In the genomic region with DNA sequence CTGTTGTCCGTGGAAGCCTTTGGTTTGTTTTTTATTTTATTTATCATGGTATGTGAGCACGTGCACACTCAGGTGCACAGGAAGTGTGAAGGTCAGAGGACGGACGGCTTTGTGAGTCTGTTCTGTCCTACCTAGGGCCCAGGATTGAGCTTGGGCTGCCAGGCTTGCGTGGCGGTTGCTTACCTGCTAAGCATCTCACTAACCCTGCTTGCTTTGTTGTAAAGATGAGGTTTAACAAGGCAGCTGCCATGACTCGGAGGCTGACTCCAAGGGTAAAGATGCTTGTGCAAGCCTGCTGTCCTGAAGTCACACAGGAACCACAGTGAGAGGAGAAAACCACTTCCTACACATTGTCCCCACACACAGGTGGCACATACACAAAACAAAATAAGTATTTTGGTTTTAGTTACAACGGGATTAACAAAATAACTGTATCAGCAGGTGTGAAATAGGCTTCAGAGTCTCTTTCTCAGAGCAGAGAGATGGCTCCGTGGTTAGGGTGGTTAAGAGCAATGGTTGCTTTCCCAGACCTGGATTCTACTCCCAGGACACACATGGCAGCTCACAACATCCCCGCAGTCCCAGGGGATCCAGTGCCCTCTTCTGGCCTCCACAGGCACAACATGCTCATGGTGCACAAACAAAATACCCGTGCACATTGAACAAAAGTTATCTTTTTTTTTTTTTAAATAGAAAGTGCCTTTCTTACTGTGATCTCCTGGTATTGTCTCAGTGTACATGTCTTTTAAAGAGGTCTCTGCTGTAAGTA, we compare ENCODE assay signal across 13 mouse cellular contexts. TPM values are rescaled to one million over a fixed set of nuclear protein-coding genes. Genes with fewer than 3 reads are reported as not detected.
DNase-seq lines count a peak whose midpoint lies in the region; ATAC-seq and TF ChIP-seq lines count a peak whose summit lies in the region.
"Had no signal": no experiment of that assay in that cellular context is flagged by ENCODE, and none has a peak within 500 bp of the region (broad histone marks: within the 10 kb centered on the region; RNA-seq: fewer than 3 reads in every experiment).

No protein-coding gene starts in this region.

- intact Hi-C loops in heart, adult 2 months (cut with DNase I), result no loop called here
- intact Hi-C loops in heart, postnatal 14 days (cut with DNase I), result no loop called here

- no peak overlapping the region for H3K4me2 ChIP-seq in lung, embryonic 14.5 days

- no peak overlapping the region for H3K4me3 ChIP-seq in heart, adult 2 months
- H3K4me3 ChIP-seq in lung, embryonic 14.5 days (ENCODE audit: low read depth, low read length), result no peak overlapping the region
- H3K4me3 ChIP-seq: hindbrain, embryonic 10.5 days had no signal

- H3K79me2 ChIP-seq in heart, adult 2 months (replicated peaks; ENCODE audit: control insufficient read depth, insufficient read depth, low read length), result no peaks in the 10 kb centered on the region

- H3K4me1 ChIP-seq in heart, adult 2 months (ENCODE audit: control insufficient read depth, insufficient read depth, low read length), result no peaks in the 10 kb centered on the region
- H3K4me1 ChIP-seq in lung, embryonic 14.5 days (ENCODE audit: insufficient read depth), result no peaks in the 10 kb centered on the region
- H3K4me1 ChIP-seq: hindbrain, embryonic 10.5 days had no signal

- ATAC-seq in lung, embryonic 14.5 days (ENCODE audit: insufficient read depth), result no peak
- ATAC-seq in frontal cortex, adult (ENCODE audit: low TSS enrichment), result no peak
- no peak for ATAC-seq in erythroblast, adult 5-6 weeks (replicated peaks; ENCODE audit: low FRiP score, poor library complexity, severe bottlenecking)

- WGBS in heart, adult 2 months, result 96% methylated on average over 11 of the region's 11 CpGs
- WGBS in lung, embryonic 14.5 days, result 92% methylated on average over 11 of the region's 11 CpGs

- TF ChIP-seq POLR2A in heart, adult 2 months (IDR thresholded peaks at IDR 0.05; ENCODE audit: insufficient read depth, low read depth, low read length), result no peak

- TF ChIP-seq CTCF in heart, adult 2 months (IDR thresholded peaks at IDR 0.05), result peak; percentile 5; the same call in 1 of the 2 replicates
- peak; percentile 31; the same call in 1 of the 2 replicates for TF ChIP-seq CTCF in lung, embryonic 14.5 days (IDR thresholded peaks at IDR 0.05; ENCODE audit: low read depth)

- H3K27me3 ChIP-seq in heart, adult 2 months (ENCODE audit: control insufficient read depth, insufficient read depth, low read length), result no peaks in the 10 kb centered on the region
- H3K27me3 ChIP-seq in lung, embryonic 14.5 days (ENCODE audit: insufficient read depth, low read length), result no peaks in the 10 kb centered on the region

- no peaks in the 10 kb centered on the region for H3K9me3 ChIP-seq in lung, embryonic 14.5 days (ENCODE audit: low read depth, low read length)

- no peak for TF ChIP-seq EP300 in heart, adult 2 months (IDR thresholded peaks at IDR 0.05; ENCODE audit: insufficient read depth, low read depth, low read length)

- no peak overlapping the region for H3K9ac ChIP-seq in heart, adult 2 months (ENCODE audit: low read depth, low read length)
- no peak overlapping the region for H3K9ac ChIP-seq in lung, embryonic 14.5 days

- H3K27ac ChIP-seq in heart, adult 2 months, result no peak overlapping the region
- no peak overlapping the region for H3K27ac ChIP-seq in lung, embryonic 14.5 days (ENCODE audit: low read depth)
- H3K27ac ChIP-seq: hindbrain, embryonic 10.5 days had no signal

- no peaks in the 10 kb centered on the region for H3K36me3 ChIP-seq in heart, adult 2 months (ENCODE audit: control insufficient read depth, insufficient read depth, low read length)
- peaks cover 83% of the 10 kb centered on the region for H3K36me3 ChIP-seq in lung, embryonic 14.5 days (ENCODE audit: insufficient read depth)

- no peak for DNase-seq in heart, adult 2 months
- DNase-seq in heart, postnatal 14 days, result no peak
- DNase-seq in lung, embryonic 14.5 days, result no peak
- DNase-seq in lung, postnatal 10 days, result no peak
- DNase-seq in ZHBTc4 (ENCODE audit: low read depth, low spot score), result peak; percentile 60
- DNase-seq in thymus, postnatal 36 days, result peak; percentile 38 to 56
- DNase-seq: B cell, adult 2 months; cerebellum, postnatal 25 days; left cerebral cortex, postnatal 4 days; midbrain, embryonic 14.5 days had no signal

RNA-seq across cellular contexts. Expression of a gene that starts 21.9 kb away (rescaled TPM):
- total RNA-seq in heart, adult 2 months (2021), result 10 to 100 TPM; 18.3 to 20.4 TPM
- 22.1 and 22.6 TPM in 2 replicates for polyA plus RNA-seq in heart, adult 2 months (2012; rRNA removed)
- total RNA-seq in heart, postnatal 14 days (2021), result 10 to 100 TPM; 15.5 to 16.6 TPM
- 7.7 TPM in 2 replicates for polyA plus RNA-seq in lung, embryonic 14.5 days (2014; fragmentation: Nextera tagmentation; extraction: Ambion mirVana)
- 0.96 and 1.0 TPM in 2 replicates for total RNA-seq in erythroblast, adult 5-6 weeks (2015; ENCODE audit: low replicate concordance)
- total RNA-seq in erythroblast, adult 5-6 weeks (2017; ENCODE audit: low replicate concordance), result 2.8 and 3.1 TPM in 2 replicates

RNA-seq across cellular contexts. Expression of a gene that starts 44.7 kb away (rescaled TPM):
- under 1 TPM; 0.60 to 0.80 TPM for total RNA-seq in heart, adult 2 months (2021)
- 1.4 and 1.6 TPM in 2 replicates for polyA plus RNA-seq in heart, adult 2 months (2012; rRNA removed)
- 1 to 10 TPM; 1.7 to 1.9 TPM for total RNA-seq in heart, postnatal 14 days (2021)
- 9.9 and 10.5 TPM in 2 replicates for polyA plus RNA-seq in lung, embryonic 14.5 days (2014; fragmentation: Nextera tagmentation; extraction: Ambion mirVana)
- total RNA-seq in erythroblast, adult 5-6 weeks (2015; ENCODE audit: low replicate concordance), result 0.63 TPM in 1 of 2 replicates, not detected in the other
- total RNA-seq in erythroblast, adult 5-6 weeks (2017; ENCODE audit: low replicate concordance), result 0.70 TPM in 1 of 2 replicates, not detected in the other

RNA-seq across cellular contexts. Expression of a gene that starts 45.7 kb away (rescaled TPM):
- total RNA-seq in heart, adult 2 months (2021), result 1 to 10 TPM; 5.3 TPM
- polyA plus RNA-seq in heart, adult 2 months (2012; rRNA removed), result 5.3 and 8.0 TPM in 2 replicates
- total RNA-seq in heart, postnatal 14 days (2021), result 1 to 10 TPM; 5.5 to 6.9 TPM
- polyA plus RNA-seq in lung, embryonic 14.5 days (2014; fragmentation: Nextera tagmentation; extraction: Ambion mirVana), result 12.6 and 13.1 TPM in 2 replicates
- not detected in 2 replicates for total RNA-seq in erythroblast, adult 5-6 weeks (2015; ENCODE audit: low replicate concordance)
- total RNA-seq in erythroblast, adult 5-6 weeks (2017; ENCODE audit: low replicate concordance), result not detected in 2 replicates

RNA-seq across cellular contexts. Expression of a gene that starts 56.2 kb away (rescaled TPM):
- total RNA-seq in heart, adult 2 months (2021), result 10 to 100 TPM; 79.8 to 91.3 TPM
- 58.7 and 73.5 TPM in 2 replicates for polyA plus RNA-seq in heart, adult 2 months (2012; rRNA removed)
- total RNA-seq in heart, postnatal 14 days (2021), result 10 to 100 TPM; 88.0 to 89.6 TPM
- polyA plus RNA-seq in lung, embryonic 14.5 days (2014; fragmentation: Nextera tagmentation; extraction: Ambion mirVana), result 132 and 145 TPM in 2 replicates
- 8.1 and 8.4 TPM in 2 replicates for total RNA-seq in erythroblast, adult 5-6 weeks (2015; ENCODE audit: low replicate concordance)
- 23.6 and 39.4 TPM in 2 replicates for total RNA-seq in erythroblast, adult 5-6 weeks (2017; ENCODE audit: low replicate concordance)

RNA-seq across cellular contexts. Expression of a gene that starts 58.7 kb away (rescaled TPM):
- 1 to 10 TPM; 2.6 to 3.1 TPM for total RNA-seq in heart, adult 2 months (2021)
- 3.2 and 4.5 TPM in 2 replicates for polyA plus RNA-seq in heart, adult 2 months (2012; rRNA removed)
- total RNA-seq in heart, postnatal 14 days (2021), result 1 to 10 TPM; 2.9 to 3.6 TPM
- 9.9 and 11.6 TPM in 2 replicates for polyA plus RNA-seq in lung, embryonic 14.5 days (2014; fragmentation: Nextera tagmentation; extraction: Ambion mirVana)
- total RNA-seq in erythroblast, adult 5-6 weeks (2015; ENCODE audit: low replicate concordance), result 5.4 and 9.6 TPM in 2 replicates
- 1.4 and 1.8 TPM in 2 replicates for total RNA-seq in erythroblast, adult 5-6 weeks (2017; ENCODE audit: low replicate concordance)

Comparison
In these comparisons a context has a peak if more than half of its experiments do, and no peak if none do; other contexts are left out.
1. DNase-seq: peak in ZHBTc4 (single experiment) and thymus, postnatal 36 days (2 of 2); none in heart, adult 2 months (0 of 2), heart, postnatal 14 days (0 of 2), lung, embryonic 14.5 days (single experiment) and lung, postnatal 10 days (single experiment).
2. RNA of a gene that starts 21.9 kb away (total RNA-seq): 18.3 to 20.4 TPM in heart, adult 2 months and 15.5 to 16.6 TPM in heart, postnatal 14 days; 0.96 to 3.1 TPM in erythroblast, adult 5-6 weeks; every median in the first group is over 4 times any median in the second.